Mouse (Mus musculus) embryonic stem cell, embryonic (primary cell): ENCODE results near the gene Gm49318.

Source experiments
- CTCF ChIA-PET, 4 experiments: fragments of 300-600 bp in 2 of 4; fragments of 350-600 bp in 2 of 4; sonication (Branson Sonifier 250); formaldehyde crosslinking; loops; one replicate each; lab custom pipeline; 2022; ENCODE audit warnings: inconsistent platforms in 2 of 4; lab: Charles Lee
- POLR2A ChIA-PET, 4 experiments: fragments of 300-600 bp in 2 of 4; fragments of 350-600 bp in 2 of 4; sonication (Branson Sonifier 250); formaldehyde crosslinking; loops; one replicate each; lab custom pipeline; 2022; ENCODE audit warnings: antibody characterized with exemption in 4 of 4, inconsistent platforms in 1 of 4; lab: Charles Lee

Gm49318 gene

DNA sequence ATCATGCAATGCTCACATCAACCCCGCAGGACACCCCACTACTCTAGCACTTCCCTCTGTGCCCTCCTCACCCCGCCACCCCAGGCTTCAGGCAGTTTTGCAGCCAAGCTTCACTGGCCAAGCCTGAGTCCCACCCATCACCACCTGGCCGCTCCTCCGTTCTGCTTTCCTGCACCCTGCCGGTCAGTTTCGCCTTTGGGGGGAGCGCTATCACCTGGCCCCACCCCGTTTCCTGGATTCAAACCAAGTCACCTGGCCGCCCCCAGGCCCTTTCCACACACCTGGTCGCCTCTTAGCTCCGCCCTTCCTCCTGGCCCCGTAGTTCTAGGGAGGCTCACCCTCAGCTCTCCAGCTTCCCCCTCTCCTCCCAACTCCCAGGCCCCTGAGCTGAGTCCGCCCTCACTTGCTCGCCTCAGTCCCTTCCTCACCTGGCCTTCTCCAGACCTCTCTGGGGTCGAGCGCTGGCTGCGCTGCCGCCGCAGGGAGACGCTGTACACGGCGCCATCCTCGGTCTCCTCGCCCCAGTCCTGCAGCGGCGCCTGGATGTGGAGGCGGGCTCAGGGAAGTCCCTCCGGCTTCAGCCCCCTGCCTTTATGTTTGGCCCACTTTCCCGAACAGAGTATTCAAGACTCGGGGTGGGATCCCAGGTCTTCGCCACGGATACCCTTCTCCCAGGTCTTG is 82.5 kb downstream of the Gm49318 start:
- POLR2A ChIA-PET = interaction anchor here (0.8 to 2.7 kb wide), 11 partner anchors 8 to 265 kb away, joined by 3 to 11 read pairs (median 3); partner anchors contain the start of genes Gm49318 (in 1 of the 4), Ldlr (in 1 of the 4) and Prkcsh (in 1 of the 4)
- CTCF ChIA-PET = interaction anchor here in 2 of 4 experiments (1.0 to 1.4 kb wide), 3 partner anchors 45 to 66 kb away, joined by 3 to 4 read pairs (median 3); no protein-coding TSS in a partner anchor

- CTCF ChIA-PET = interaction anchor here in 2 of 4 experiments (1.0 to 1.4 kb wide), 3 partner anchors 46 to 67 kb away, joined by 3 to 4 read pairs (median 3); no protein-coding TSS in a partner anchor
- POLR2A ChIA-PET = interaction anchor here in 3 of 4 experiments (1.0 to 2.7 kb wide), 9 partner anchors 7 to 265 kb away, joined by 3 to 11 read pairs (median 3); partner anchors contain the start of genes Gm49318 (in 1 of the 3) and Ldlr (in 1 of the 3)
These were observed 83.3 kb downstream of the Gm49318 start for GRCm38 (mm10) chr9:21987592-21988342.
